16 mouse cellular contexts compared by ENCODE assay signal in genomic region chr8:95845026-95845425, GRCm38 (mm10).
"Had no signal": no experiment of that assay in that cellular context is flagged by ENCODE, and none has a peak within 500 bp of the region (broad histone marks: within the 10 kb centered on the region; RNA-seq: fewer than 3 reads in every experiment).

No protein-coding gene starts in this region.

- DNase-seq: retina, postnatal 1 day; right cerebral cortex, adult 18-20 months; right cerebral cortex, postnatal 14 days; right cerebral cortex, postnatal 25 days; right cerebral cortex, postnatal 4 days; spleen, adult 18-20 months; thymus, adult 18-20 months; thymus, adult 2 months; thymus, postnatal 14 days; thymus, postnatal 25 days; thymus, postnatal 36 days; thymus, postnatal 4 days had no signal

- H3K9me3 ChIP-seq: neural tube, embryonic 13.5 days; neural tube, embryonic 15.5 days; stomach, embryonic 15.5 days had no signal

- H3K27me3 ChIP-seq: neural tube, embryonic 13.5 days; neural tube, embryonic 15.5 days; stomach, embryonic 15.5 days had no signal

- H3K4me2 ChIP-seq: neural tube, embryonic 13.5 days; neural tube, embryonic 15.5 days; stomach, embryonic 15.5 days had no signal

- H3K4me3 ChIP-seq: neural tube, embryonic 13.5 days; neural tube, embryonic 15.5 days; stomach, embryonic 15.5 days had no signal

- H3K4me1 ChIP-seq: neural tube, embryonic 13.5 days; neural tube, embryonic 15.5 days; stomach, embryonic 15.5 days had no signal

- H3K9ac ChIP-seq: neural tube, embryonic 13.5 days; neural tube, embryonic 15.5 days; stomach, embryonic 15.5 days had no signal

- H3K27ac ChIP-seq: neural tube, embryonic 13.5 days; neural tube, embryonic 15.5 days; stomach, embryonic 15.5 days; stomach, postnatal 0 days had no signal
